Mouse (Mus musculus) liver, embryonic 12.5 days (tissue): ENCODE results near the gene Etv6. TPM values are rescaled to one million over a fixed set of nuclear protein-coding genes. Genes with fewer than 3 reads are reported as not detected.

Experiments
- ATAC-seq: fragments of 200-750 bp; cut with Nextera tagmentation; 2 replicates; pipeline ENCODE4 v1.8.0; 2017; ENCODE audit warnings: moderate number of reproducible peaks, mild to moderate bottlenecking, moderate library complexity
- H3K27ac ChIP-seq: fragments of 300-500 bp; sonication (generic); 2 replicates; pipeline ENCODE4 v1.5.1; 2016; ENCODE audit warnings: mild to moderate bottlenecking
- H3K27me3 ChIP-seq: fragments of 300-500 bp; sonication (generic); replicated peaks from 2 replicates; pipeline ENCODE4 v1.6.1; 2016; ENCODE audit warnings: mild to moderate bottlenecking, moderate library complexity
- H3K36me3 ChIP-seq: fragments of 300-500 bp; sonication (generic); 2 replicates; pipeline ENCODE4 v1.6.1; 2016; ENCODE audit warnings: mild to moderate bottlenecking, moderate library complexity
- H3K4me1 ChIP-seq: fragments of 300-500 bp; sonication (generic); 2 replicates; pipeline ENCODE4 v1.6.1; 2016
- H3K4me2 ChIP-seq: fragments of 300-500 bp; sonication (generic); 2 replicates; pipeline ENCODE4 v1.6.1; 2016; ENCODE audit warnings: mild to moderate bottlenecking, moderate library complexity
- H3K4me3 ChIP-seq: fragments of 300-500 bp; sonication (generic); 2 replicates; pipeline ENCODE4 v1.5.1; 2016; ENCODE audit warnings: mild to moderate bottlenecking, moderate library complexity
- H3K9ac ChIP-seq: fragments of 300-500 bp; sonication (generic); 2 replicates; pipeline ENCODE4 v1.6.1; 2016; ENCODE audit warnings: mild to moderate bottlenecking, moderate library complexity
- H3K9me3 ChIP-seq: fragments of 300-500 bp; sonication (generic); replicated peaks from 2 replicates; pipeline ENCODE4 v1.6.1; 2016; ENCODE audit warnings: mild to moderate bottlenecking, moderate library complexity
- WGBS: fragments of 180-500 bp; shearing (Covaris S2); methylation state at CpG from one replicate; pipeline ENCODE4 v1.1.7; 2016; ENCODE audit not compliant: insufficient replicate concordance; 5-methylcytosine and 5-hydroxymethylcytosine counted together
- polyA plus RNA-seq: library from polyadenylated mRNA; unstranded; fragments of >200 nt; fragmentation: Nextera tagmentation; extraction: Ambion mirVana; gene quantifications from 2 replicates; pipeline ENCODE4 v1.2.1, GENCODE M21; 2016

The Etv6 gene
- polyA plus RNA-seq, 1 experiment from 2014 or later: 7.9 TPM

DNA sequence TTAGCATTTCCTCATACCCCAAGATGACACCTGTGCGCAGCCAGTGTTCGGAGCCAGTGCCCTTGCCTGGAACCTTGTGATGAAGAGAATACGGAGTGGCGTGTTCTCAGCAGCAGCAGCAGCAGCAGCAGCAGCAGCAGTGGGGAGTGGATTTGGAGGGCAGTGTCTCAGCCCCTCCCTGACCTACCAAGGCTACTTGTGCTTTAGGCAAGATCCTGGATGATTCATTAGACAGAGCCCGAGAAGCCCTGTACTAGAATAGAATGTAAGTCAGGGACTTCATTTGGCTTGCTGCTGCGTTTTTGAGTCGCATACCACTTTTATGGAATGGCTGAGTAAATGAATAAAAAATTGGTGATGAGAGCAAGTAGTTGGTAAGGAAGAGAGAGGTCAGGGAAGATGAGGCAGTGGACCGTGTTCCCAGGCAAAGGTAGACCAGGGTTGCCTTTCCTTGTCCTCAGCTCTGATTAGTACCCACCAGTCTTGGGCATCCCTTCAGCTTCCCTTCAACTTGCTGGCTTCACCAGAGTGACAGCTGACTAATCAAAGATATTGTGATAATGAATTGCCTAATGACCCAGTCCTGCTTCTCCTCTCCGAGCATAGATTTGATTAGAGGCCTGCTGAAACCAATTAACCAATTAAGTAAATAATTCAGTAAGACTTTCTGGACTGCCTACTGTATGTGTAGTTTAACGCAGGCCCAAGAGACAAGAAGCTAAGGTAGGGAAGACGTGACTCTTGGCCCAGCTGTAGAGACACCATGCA lies 64.7 kb downstream of the Etv6 start:
- Histone ChIP-seq H3K9ac (no peak overlapping the region), H3K9me3 (no peaks in the 10 kb centered on the region), H3K4me2 (no peak overlapping the region), H3K36me3 (no peaks in the 10 kb centered on the region), H3K4me3 (no peak overlapping the region), H3K27ac (no peak overlapping the region), H3K4me1 (peaks cover 17% of the 10 kb centered on the region; the same call in 1 of the 2 replicates), H3K27me3 (no peaks in the 10 kb centered on the region)
- ATAC-seq: no peak
- 82% methylated on average over 11 of the region's 11 CpGs for WGBS

DNA sequence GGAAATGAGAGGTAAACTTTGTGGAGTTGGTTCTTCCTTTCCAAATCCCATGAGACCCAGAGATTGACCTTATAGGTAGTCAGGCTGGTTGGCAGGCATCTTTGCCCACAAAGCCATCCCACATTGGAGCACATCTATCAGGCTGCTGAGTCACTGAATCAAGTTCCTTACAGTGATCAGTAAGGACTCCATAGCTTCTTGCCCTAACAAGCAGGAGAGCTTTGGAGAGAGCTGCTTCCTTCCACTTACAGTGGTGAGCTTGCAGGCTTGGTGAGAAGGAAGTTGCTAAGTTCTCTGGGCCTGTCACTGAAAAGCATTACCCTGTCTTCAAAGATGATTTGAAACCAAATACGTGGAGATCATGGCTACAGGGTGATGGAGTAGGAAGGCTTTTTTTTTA lies 66.9 kb downstream of the Etv6 start:
- Histone ChIP-seq H3K27me3 (no peaks in the 10 kb centered on the region), H3K27ac (no peak overlapping the region), H3K9ac (no peak overlapping the region), H3K4me2 (no peak overlapping the region), H3K4me1 (peaks cover 29% of the 10 kb centered on the region), H3K9me3 (no peaks in the 10 kb centered on the region), H3K36me3 (peaks cover 6% of the 10 kb centered on the region), H3K4me3 (no peak overlapping the region)
- no peak for ATAC-seq
- 58% methylated on average over 1 of the region's 1 CpGs for WGBS

DNA sequence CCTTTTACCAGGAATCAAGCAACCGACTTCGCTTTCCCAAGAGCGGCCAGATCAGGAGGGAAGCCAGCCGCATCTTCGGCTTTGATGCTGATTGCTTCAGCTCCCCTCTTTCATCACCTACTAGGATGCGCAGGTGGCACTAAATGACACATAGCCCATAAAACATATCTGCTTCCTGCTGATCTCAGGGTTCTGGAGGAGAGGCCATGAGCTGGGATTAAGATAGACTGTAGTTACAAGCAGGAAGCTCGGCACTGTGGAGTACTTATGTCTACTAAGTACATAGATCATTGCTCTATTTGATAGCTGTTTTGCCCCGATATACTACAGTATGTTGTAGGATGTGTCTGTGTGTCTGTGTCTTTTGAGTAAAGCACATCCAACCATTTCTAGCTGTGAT lies 68.0 kb downstream of the Etv6 start:
- Histone ChIP-seq H3K9me3 (no peaks in the 10 kb centered on the region), H3K4me2 (no peak overlapping the region), H3K27ac (no peak overlapping the region), H3K27me3 (no peaks in the 10 kb centered on the region), H3K4me3 (no peak overlapping the region), H3K9ac (no peak overlapping the region), H3K36me3 (peaks cover 15% of the 10 kb centered on the region), H3K4me1 (peaks cover 29% of the 10 kb centered on the region)
- 80% methylated on average over 8 of the region's 8 CpGs for WGBS
- no peak for ATAC-seq

DNA sequence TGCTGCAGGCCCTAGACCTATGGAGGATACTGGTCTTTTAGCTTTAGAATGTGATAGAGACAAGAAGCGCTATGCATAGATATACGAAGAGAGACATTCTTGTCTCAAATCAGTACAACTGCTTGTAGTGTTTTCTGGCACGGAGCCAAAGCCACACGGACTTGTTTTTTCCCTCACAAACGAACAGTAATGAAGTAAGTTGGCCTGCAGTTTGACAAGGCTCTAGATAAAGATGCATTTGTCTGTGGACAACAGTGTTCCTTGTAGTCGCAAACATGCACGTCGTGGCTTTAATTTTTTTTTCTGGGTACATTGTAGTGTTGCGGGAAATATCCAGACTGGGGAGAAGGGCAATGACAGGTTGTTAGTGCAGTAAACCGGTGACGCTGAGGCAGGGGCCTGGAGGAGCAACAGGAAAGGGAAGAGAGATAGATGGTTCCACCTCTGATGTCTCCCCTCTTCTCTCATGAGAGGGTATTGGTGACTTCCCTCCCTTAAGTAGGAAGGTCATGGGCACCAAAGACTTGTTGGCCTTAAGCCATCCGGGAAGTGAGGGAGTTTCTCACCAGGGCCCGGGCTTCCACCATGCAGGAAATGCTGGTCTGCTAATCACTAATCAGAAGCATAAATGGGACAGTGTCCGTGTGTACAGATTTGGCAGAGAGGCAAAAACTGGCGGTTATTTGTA lies 70.2 kb downstream of the Etv6 start:
- WGBS: 48% methylated on average over 15 of the region's 15 CpGs
- no peak overlapping the region for H3K9ac ChIP-seq
- H3K36me3 ChIP-seq: peaks cover 28% of the 10 kb centered on the region
- H3K27ac ChIP-seq: no peak overlapping the region
- H3K4me1 ChIP-seq: peaks cover 29% of the 10 kb centered on the region
- no peak overlapping the region for H3K4me3 ChIP-seq
- no peak overlapping the region for H3K4me2 ChIP-seq
- H3K27me3 ChIP-seq: no peaks in the 10 kb centered on the region
- H3K9me3 ChIP-seq: no peaks in the 10 kb centered on the region
- ATAC-seq: no peak

DNA sequence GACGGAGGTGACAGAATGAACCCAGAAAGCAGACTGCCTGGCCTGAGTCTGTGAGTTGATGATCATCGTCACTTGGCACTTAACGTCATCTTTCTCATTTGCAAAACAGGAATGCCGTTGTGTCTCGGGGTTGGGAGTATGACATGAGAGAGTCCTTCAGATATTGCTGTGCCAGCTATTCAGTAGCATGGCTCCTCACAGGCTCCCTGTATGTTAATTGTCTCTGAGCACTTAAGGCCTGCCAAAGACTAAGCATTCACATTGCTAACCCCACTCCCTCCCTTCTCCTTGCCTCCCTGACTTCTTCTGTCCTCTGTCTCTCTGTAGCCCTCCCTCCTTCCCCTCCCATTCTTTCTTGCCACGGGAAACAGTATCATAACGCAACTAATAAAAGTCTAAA lies 72.2 kb downstream of the Etv6 start:
- no peak for ATAC-seq
- Histone ChIP-seq H3K4me1 (peaks cover 45% of the 10 kb centered on the region), H3K27ac (no peak overlapping the region), H3K4me2 (no peak overlapping the region), H3K4me3 (no peak overlapping the region), H3K9me3 (no peaks in the 10 kb centered on the region), H3K27me3 (no peaks in the 10 kb centered on the region), H3K36me3 (peaks cover 28% of the 10 kb centered on the region), H3K9ac (no peak overlapping the region)
- 78% methylated on average over 7 of the region's 7 CpGs for WGBS

DNA sequence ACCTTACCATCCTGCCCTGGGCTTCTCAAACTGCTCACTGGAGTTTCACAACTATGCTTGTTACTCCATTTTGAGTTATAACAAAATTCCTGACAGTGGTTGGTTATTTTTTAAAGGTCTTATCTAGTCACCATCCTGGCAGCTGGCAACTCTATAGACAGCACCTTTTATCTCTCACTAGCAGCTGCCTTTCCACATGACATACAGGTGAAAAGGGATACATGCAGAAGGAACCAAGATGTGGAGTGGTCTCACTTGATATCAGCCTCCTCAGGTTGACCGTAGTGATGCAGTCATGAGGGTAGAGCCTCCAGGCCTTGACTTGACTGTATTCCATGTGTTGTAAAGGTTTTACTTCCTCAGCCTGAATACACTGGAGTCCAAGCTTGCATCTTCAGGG lies 74.2 kb downstream of the Etv6 start:
- WGBS: 66% methylated on average over 1 of the region's 1 CpGs
- Histone ChIP-seq H3K27me3 (no peaks in the 10 kb centered on the region), H3K4me2 (no peak overlapping the region), H3K4me1 (peaks cover 43% of the 10 kb centered on the region), H3K9me3 (no peaks in the 10 kb centered on the region), H3K36me3 (peaks cover 28% of the 10 kb centered on the region), H3K27ac (no peak overlapping the region), H3K9ac (no peak overlapping the region), H3K4me3 (no peak overlapping the region)
- ATAC-seq: no peak

DNA sequence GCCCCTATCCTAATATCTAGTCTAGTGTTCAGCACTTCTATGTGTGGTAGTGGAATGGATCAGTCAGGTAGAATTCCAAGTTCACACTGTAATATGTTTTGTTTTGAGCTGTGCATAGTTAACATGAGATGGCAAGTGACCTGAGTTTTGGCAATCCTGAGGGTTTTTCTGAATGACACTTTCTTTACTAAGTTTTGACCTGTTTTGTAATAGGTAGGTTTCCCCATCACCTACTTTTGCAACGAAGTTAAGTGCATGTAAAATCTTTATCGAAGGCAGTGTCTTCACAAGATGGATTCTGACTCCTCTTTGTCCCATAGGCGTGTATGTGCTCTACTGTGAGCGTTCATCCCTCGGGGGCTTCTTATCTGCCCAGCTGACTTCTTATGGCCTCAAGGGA lies 74.7 kb downstream of the Etv6 start:
- Histone ChIP-seq H3K27ac (no peak overlapping the region), H3K27me3 (no peaks in the 10 kb centered on the region), H3K9ac (no peak overlapping the region), H3K9me3 (no peaks in the 10 kb centered on the region), H3K4me1 (peaks cover 38% of the 10 kb centered on the region), H3K4me2 (no peak overlapping the region), H3K36me3 (peaks cover 28% of the 10 kb centered on the region), H3K4me3 (no peak overlapping the region)
- WGBS: 72% methylated on average over 5 of the region's 5 CpGs
- ATAC-seq: no peak

DNA sequence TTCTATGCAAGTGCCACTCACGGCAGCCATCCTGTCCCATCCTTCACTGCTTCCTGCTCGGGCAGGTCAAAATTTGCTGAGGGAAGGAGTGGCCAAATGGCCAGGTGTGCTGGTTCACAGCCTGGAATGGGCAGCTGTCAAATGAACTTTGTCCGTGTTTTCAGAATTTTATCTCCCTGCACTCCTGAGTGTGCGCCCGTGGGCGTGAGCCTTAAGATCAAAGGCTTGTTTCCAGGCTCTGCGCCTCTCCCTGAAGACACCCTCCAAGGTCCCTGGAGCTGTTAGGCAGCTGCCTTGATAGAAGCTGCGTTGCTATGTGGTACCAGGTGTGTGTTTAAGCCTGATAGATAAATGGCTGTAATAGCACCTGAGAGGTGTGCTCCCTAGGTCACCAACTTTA lies 76.1 kb downstream of the Etv6 start:
- H3K9me3 ChIP-seq: no peaks in the 10 kb centered on the region
- H3K4me2 ChIP-seq: no peak overlapping the region
- H3K9ac ChIP-seq: no peak overlapping the region
- H3K27me3 ChIP-seq: no peaks in the 10 kb centered on the region
- no peak overlapping the region for H3K27ac ChIP-seq
- WGBS: 62% methylated on average over 8 of the region's 8 CpGs
- peaks cover 26% of the 10 kb centered on the region for H3K4me1 ChIP-seq
- H3K4me3 ChIP-seq: no peak overlapping the region
- ATAC-seq: no peak
- peaks cover 31% of the 10 kb centered on the region for H3K36me3 ChIP-seq

DNA sequence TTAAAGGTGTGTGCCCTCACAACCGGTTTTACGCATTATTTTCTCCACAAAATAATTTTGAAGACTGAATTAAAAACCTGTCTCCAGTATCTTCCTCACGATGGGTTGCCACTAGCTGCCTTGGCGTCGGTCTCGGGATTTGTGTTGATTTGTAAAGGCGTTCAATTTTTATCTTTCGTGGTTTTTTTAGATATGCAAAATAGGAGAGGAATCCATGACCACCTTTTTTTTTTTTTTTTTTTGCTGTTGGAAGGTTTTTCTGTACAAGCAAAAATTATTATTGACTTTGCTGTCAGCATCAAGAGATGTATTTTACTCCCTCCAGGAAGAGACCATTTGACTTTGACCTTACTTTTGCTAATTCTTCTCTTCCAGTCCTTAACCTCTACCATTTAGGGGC lies 77.3 kb downstream of the Etv6 start:
- no peaks in the 10 kb centered on the region for H3K27me3 ChIP-seq
- H3K4me1 ChIP-seq: peaks cover 33% of the 10 kb centered on the region
- no peak overlapping the region for H3K4me3 ChIP-seq
- H3K36me3 ChIP-seq: peaks cover 22% of the 10 kb centered on the region
- no peak for ATAC-seq
- 48% methylated on average over 8 of the region's 8 CpGs for WGBS
- no peak overlapping the region for H3K27ac ChIP-seq
- no peak overlapping the region for H3K4me2 ChIP-seq
- no peaks in the 10 kb centered on the region for H3K9me3 ChIP-seq
- H3K9ac ChIP-seq: no peak overlapping the region

DNA sequence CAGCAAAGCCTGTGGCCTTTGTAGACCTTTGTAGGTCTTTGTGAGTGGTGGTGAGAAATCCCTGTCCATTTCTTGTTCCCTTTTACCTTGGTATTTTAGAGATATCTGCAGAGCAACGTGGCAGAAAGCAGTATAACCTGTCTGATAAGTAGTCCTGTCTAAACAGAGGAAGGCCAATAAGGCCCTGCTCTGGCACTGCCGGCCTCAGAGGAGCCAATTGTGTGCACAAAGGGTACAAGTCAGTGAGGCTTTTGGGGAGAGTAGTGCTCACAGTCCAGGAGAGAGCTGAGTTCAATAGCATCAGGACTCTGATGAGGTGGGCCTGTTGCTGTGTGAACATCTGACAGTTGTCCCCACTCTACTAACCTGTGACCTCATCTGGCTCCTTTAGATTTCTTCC lies 77.7 kb downstream of the Etv6 start:
- Histone ChIP-seq H3K36me3 (peaks cover 20% of the 10 kb centered on the region), H3K4me3 (no peak overlapping the region), H3K9ac (no peak overlapping the region), H3K27me3 (no peaks in the 10 kb centered on the region), H3K9me3 (no peaks in the 10 kb centered on the region), H3K4me1 (peaks cover 37% of the 10 kb centered on the region), H3K27ac (no peak overlapping the region), H3K4me2 (no peak overlapping the region)
- ATAC-seq: no peak
- 26% methylated on average over 2 of the region's 2 CpGs for WGBS

DNA sequence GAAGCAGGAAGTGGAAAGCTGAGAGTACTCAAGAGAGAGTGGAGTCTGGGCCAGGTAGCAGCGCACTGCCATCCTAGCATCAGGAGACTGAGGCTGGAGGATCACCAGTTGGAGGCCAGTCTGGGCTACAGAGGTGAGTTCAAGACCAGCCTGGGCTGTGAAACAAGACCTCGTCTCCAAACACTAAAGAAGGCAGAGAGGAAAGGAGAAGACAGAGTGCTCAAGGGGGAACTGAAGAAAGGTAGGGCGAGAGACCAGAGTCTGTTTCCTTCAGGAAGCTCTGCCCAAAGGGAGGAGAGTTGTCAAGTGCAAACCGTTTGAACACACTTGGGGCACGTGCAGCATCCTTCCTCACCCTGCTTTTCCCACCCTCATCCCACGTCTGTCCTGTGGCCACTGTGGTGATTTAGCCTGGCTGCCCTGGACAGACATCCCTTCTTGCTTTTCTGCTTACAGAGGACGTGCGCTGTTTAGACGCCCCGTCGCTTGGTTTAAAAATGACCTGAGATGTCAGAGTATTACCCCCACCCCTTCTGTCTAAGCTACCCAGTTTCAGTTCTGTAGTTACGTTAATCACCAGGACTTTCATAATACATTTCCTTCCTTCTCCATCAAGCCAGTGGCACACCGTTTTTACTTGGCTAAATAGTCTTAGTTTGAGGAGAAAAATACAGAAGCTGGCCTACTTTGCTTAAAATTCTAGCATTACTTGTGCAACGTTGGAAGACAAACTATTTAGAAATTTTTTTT lies 79.9 kb downstream of the Etv6 start:
- 68% methylated on average over 14 of the region's 14 CpGs for WGBS
- ATAC-seq: no peak
- peaks cover 58% of the 10 kb centered on the region for H3K4me1 ChIP-seq
- no peak overlapping the region; the same call in 1 of the 2 replicates for H3K27ac ChIP-seq
- no peak overlapping the region for H3K4me2 ChIP-seq
- 0 out of 2 replicates have a peak, but pooled peaks cover 3% of the 10 kb centered on the region for H3K36me3 ChIP-seq
- H3K9me3 ChIP-seq: no peaks in the 10 kb centered on the region
- H3K27me3 ChIP-seq: no peaks in the 10 kb centered on the region
- no peak overlapping the region for H3K9ac ChIP-seq
- no peak overlapping the region for H3K4me3 ChIP-seq

DNA sequence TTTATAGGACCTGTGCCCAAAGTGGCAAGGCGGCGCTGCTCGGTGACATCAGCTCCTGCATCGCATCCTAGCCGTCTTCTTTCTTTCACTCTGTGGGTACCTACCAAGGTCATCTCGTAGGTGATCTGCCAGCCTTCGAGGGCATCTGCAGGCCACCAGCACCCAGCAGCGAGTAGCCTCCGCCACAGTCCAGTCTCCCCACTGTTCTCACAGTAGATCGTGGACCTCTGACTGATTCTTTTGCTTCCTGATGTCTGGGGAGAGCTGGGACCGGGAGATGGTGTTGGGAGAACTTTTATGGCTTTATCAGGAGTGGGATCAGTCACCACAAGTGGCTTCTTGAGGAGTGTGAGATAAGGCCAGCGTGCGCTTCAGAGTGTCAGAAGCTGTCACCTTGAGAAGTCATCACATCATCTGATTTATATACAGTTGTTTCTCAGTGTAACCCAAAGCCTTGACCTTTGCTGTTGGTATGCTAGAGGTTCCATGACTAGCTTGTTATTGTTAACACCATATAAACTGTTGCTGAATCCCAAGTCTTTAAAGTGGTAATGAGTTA lies 82.0 kb downstream of the Etv6 start:
- Histone ChIP-seq H3K36me3 (0 out of 2 replicates have a peak, but pooled peaks cover 3% of the 10 kb centered on the region), H3K4me2 (no peak overlapping the region), H3K9ac (no peak overlapping the region), H3K4me3 (no peak overlapping the region), H3K9me3 (no peaks in the 10 kb centered on the region), H3K27ac (no peak overlapping the region), H3K27me3 (no peaks in the 10 kb centered on the region), H3K4me1 (peaks cover 49% of the 10 kb centered on the region)
- WGBS: 56% methylated on average over 13 of the region's 13 CpGs
- no peak for ATAC-seq
